Comparison of ENCODE assay signal across 8 mouse cellular contexts in the genomic region with DNA sequence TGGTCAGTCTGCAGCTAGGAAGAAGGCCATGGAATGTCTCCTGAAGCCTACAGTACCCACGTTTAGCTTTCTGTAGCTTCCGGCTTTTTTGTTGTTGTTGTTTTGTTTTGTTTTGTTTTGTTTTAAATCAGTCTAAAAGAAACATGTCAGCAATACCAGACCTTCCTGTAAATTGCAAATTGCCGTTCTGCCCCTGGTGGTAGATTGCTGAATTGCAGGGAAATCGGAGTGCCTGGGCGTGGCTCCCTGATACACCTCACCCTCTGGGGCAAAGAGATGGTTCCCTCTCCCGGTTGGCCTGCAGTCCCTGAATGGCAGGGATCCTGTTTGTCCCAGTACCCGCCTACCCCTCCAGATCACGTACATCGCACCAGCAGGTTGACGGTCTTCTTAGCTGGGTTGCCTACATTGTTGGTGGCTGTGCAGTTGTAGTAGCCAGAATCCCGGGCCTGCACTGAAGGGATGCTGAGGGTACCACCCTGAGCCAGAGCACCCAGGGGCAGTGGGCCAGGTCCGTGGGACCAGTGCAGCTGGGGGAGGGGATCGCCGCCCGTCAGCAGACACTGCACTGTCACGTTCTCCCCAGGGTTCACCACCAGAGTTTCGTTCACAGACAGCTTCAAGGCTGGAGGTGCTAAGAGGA.
DNase-seq lines count a peak whose midpoint lies in the region; ATAC-seq lines count a peak whose summit lies in the region.

No protein-coding gene starts in this region.

- peak; percentile 69 for ATAC-seq in common myeloid progenitor, adult 5-6 weeks (replicated peaks; ENCODE audit: low read depth, poor library complexity, severe bottlenecking)

- intact Hi-C loops in heart, postnatal 10 days (cut with DNase I): no loop called here

- DNase-seq in CD8-positive naive resting alpha-beta T cell, adult 2 months (ENCODE audit: low read depth in 2 of 2, low spot score in 2 of 2): peak; percentile 57 to 68
- peak; percentile 43 for DNase-seq in T-cell, adult 2 months (ENCODE audit: low spot score)
- peak; percentile 74 to 86 for DNase-seq in heart, postnatal 10 days
- DNase-seq in layer of hippocampus, adult 9-10 months (ENCODE audit: low spot score): peak; percentile 46
- peak; percentile 81 for DNase-seq in lung, postnatal 14 days
- DNase-seq in right cerebral cortex, adult 2 months (ENCODE audit: low spot score in 2 of 2): peak; percentile 75 to 80
- peak; percentile 77 for DNase-seq in urinary bladder, postnatal 25 days (ENCODE audit: low spot score)

Comparison
In these comparisons a context has a peak if more than half of its experiments do, and no peak if none do; other contexts are left out.
1. Peak in every context shown above with its lines: DNase-seq and ATAC-seq.